ENCODE assay signal across 8 mouse cellular contexts in the genomic region with DNA sequence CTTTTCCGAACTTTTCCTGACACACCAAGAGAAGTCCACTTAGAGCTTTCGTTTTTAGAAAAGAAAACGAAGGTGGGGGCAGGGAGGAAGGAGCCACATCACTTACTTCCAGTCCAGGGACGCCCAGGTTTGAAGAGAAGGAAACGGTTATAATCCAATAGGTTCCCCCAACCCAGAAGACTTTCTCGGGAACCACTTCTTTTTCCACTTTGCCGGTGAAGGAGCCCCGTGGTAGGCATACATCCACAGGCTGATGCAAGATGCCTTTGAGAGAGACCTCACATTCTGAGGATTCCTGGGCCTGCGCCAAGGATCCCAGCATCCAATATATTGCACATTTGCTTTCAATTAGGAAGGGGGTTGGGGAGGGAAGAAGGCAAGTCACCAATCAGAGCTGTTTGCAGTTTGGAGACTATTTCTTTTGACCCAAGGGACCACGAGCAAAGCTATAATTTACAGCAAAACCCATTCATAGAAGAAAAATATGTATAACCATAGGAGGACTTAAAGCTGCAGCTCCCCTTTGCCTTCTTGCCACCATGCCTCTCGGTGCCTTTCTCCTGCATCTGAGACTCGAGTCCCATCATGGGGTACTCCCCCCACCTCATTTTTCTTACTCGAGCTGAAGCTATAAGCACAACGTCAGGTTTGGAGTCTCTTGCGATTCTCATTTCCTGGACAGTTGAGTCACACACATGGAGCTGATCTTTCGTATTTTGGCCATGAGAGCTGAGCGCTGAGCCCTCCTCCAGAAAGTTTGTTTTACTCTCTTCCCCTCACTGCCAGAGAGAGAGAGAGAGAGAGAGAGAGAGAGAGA. TPM values are rescaled to one million over a fixed set of nuclear protein-coding genes. Genes with fewer than 3 reads are reported as not detected.
A peak's percentile ranks its signal among the peaks of the same experiment; 100 is the strongest.
DNase-seq lines count a peak whose midpoint lies in the region; ATAC-seq and TF ChIP-seq lines count a peak whose summit lies in the region.

Gene Ddr2, minus strand, starts transcription at position 247 of the 817 bp plus-strand sequence.

- H3K27ac ChIP-seq in embryonic fibroblast, embryonic 13.5 days (ENCODE audit: insufficient read depth, low read length), result peak within 1 kb of the TSS; percentile 95
- H3K27ac ChIP-seq in heart, embryonic 16.5 days (ENCODE audit: low read length), result peak within 1 kb of the TSS; percentile 81
- no peak within 1 kb of the TSS; the same call in 1 of the 2 replicates for H3K27ac ChIP-seq in midbrain, postnatal 0 days (ENCODE audit: low read depth, low read length)

- peak; percentile 99 for DNase-seq in 3T3-L1 (ENCODE audit: low read depth, low spot score)
- peak; percentile 8 to 13 for DNase-seq in adrenal gland, postnatal 36 days
- peak; percentile 57 for DNase-seq in kidney, postnatal 14 days
- peak; percentile 57 for DNase-seq in midbrain, postnatal 0 days (ENCODE audit: low spot score)
- DNase-seq in thymus, adult 18-20 months, result no peak
- no peak for DNase-seq in thymus, postnatal 4 days

- no peaks in the 10 kb centered on the region for H3K27me3 ChIP-seq in heart, embryonic 16.5 days (ENCODE audit: control insufficient read depth, insufficient read depth, low read length)
- no peaks in the 10 kb centered on the region for H3K27me3 ChIP-seq in midbrain, postnatal 0 days (ENCODE audit: insufficient read depth, low read length)

- H3K4me3 ChIP-seq in embryonic fibroblast, embryonic 13.5 days (ENCODE audit: insufficient read depth, low read length), result peak within 1 kb of the TSS; percentile 70
- H3K4me3 ChIP-seq in heart, embryonic 16.5 days (ENCODE audit: low read length), result peak within 1 kb of the TSS; percentile 49
- H3K4me3 ChIP-seq in midbrain, postnatal 0 days (ENCODE audit: low read depth, low read length), result no peak within 1 kb of the TSS

- peak; percentile 74; the same call in 1 of the 2 replicates for ATAC-seq in heart, embryonic 16.5 days (replicated peaks; ENCODE audit: extremely low read depth, insufficient read depth, low FRiP score)
- no peak for ATAC-seq in midbrain, postnatal 0 days (ENCODE audit: low FRiP score)

- TF ChIP-seq POLR2A in embryonic fibroblast, embryonic 13.5 days (IDR thresholded peaks at IDR 0.05; ENCODE audit: low read depth, low read length), result peak; percentile 52

- TF ChIP-seq CTCF in embryonic fibroblast, embryonic 13.5 days (IDR thresholded peaks at IDR 0.05; ENCODE audit: borderline replicate concordance, insufficient read depth, low read length), result no peak
- TF ChIP-seq CTCF in midbrain, postnatal 0 days (IDR thresholded peaks at IDR 0.05), result no peak

- peak within 1 kb of the TSS; percentile 64 for H3K9ac ChIP-seq in heart, embryonic 16.5 days (ENCODE audit: low read length)
- no peak within 1 kb of the TSS for H3K9ac ChIP-seq in midbrain, postnatal 0 days (replicated peaks; ENCODE audit: low read length, poor library complexity, severe bottlenecking)

- 54% methylated on average over 17 of the region's 17 CpGs for WGBS in heart, embryonic 16.5 days
- WGBS in midbrain, postnatal 0 days, result 75% methylated on average over 17 of the region's 17 CpGs

- H3K4me2 ChIP-seq in heart, embryonic 16.5 days (ENCODE audit: low read depth, low read length), result peak within 1 kb of the TSS; percentile 52
- H3K4me2 ChIP-seq in midbrain, postnatal 0 days (ENCODE audit: low read depth, low read length, poor library complexity, severe bottlenecking), result 0 out of 2 replicates have a peak within 1 kb of the TSS, but pooled peaks have one; percentile 4

- no peaks in the 10 kb centered on the region for H3K36me3 ChIP-seq in heart, embryonic 16.5 days (ENCODE audit: control insufficient read depth, insufficient read depth)
- H3K36me3 ChIP-seq in midbrain, postnatal 0 days (ENCODE audit: insufficient read depth, low read length), result no peaks in the 10 kb centered on the region

- no peaks in the 10 kb centered on the region; the same call in 1 of the 2 replicates for H3K9me3 ChIP-seq in heart, embryonic 16.5 days (replicated peaks; ENCODE audit: control insufficient read depth, low read length)
- H3K9me3 ChIP-seq in midbrain, postnatal 0 days (ENCODE audit: low read length), result no peaks in the 10 kb centered on the region

- peaks cover 11% of the 10 kb centered on the region; the same call in 1 of the 2 replicates for H3K4me1 ChIP-seq in embryonic fibroblast, embryonic 13.5 days (ENCODE audit: control insufficient read depth, insufficient read depth, low read length)
- H3K4me1 ChIP-seq in heart, embryonic 16.5 days (ENCODE audit: control insufficient read depth, insufficient read depth, low read length), result peaks cover 4% of the 10 kb centered on the region; the same call in 1 of the 2 replicates
- no peaks in the 10 kb centered on the region for H3K4me1 ChIP-seq in midbrain, postnatal 0 days (ENCODE audit: insufficient read depth, low read length)

RNA-seq across cellular contexts. Expression of gene Ddr2, which starts in this region (rescaled TPM):
- 10 to 100 TPM; 19.5 to 20.3 TPM for total RNA-seq in adrenal gland, postnatal 36 days (2021)
- polyA plus RNA-seq in embryonic fibroblast, embryonic 13.5 days (2011; ENCODE audit: insufficient read length, low read depth, missing spikeins), result 254 and 299 TPM in 2 replicates
- 10.6 and 13.1 TPM in 2 replicates for polyA plus RNA-seq in heart, embryonic 16.5 days (2015; fragmentation: Nextera tagmentation; extraction: Ambion mirVana)
- 8.2 and 9.8 TPM in 2 replicates for total RNA-seq in midbrain, postnatal 0 days (2014; rRNA removed)
- polyA plus RNA-seq in midbrain, postnatal 0 days (2015; fragmentation: Nextera tagmentation; extraction: Ambion mirVana), result 7.4 and 8.0 TPM in 2 replicates

Comparison
In these comparisons a context has a peak if more than half of its experiments do, and no peak if none do; other contexts are left out.
1. RNA of gene Ddr2 (polyA plus RNA-seq): 254 to 299 TPM in embryonic fibroblast, embryonic 13.5 days; 10.6 to 13.1 TPM in heart, embryonic 16.5 days and 7.4 to 8.0 TPM in midbrain, postnatal 0 days; every median in the first group is over 10 times any median in the second.
2. DNase-seq: peak in 3T3-L1 (single experiment), adrenal gland, postnatal 36 days (2 of 2), kidney, postnatal 14 days (single experiment) and midbrain, postnatal 0 days (single experiment); none in thymus, adult 18-20 months (0 of 2) and thymus, postnatal 4 days (single experiment).